Mouse (Mus musculus): ENCODE measurements around the gene Arpc4.

DNA sequence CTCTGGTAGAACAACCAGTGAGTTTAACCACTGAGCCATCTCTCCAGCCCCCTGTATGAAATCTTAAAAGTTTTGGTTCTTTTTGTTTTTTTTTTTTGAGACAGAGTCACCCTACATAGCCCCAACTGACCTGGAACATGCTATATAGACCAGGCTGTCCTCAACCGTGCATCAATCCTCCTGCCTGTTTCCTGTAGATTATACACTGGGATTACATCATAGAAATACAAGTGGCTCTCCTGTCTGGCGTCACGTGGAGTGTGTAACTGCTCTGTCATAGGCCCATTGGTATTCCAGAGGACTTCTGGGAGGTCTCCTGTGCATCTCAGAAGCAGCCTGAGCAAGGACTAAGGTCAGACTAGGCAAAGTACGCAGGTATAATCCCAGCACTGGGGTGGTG lies 45.1 kb downstream of the Arpc4 start:
- TF ChIP-seq CTCF (IDR thresholded peaks at IDR 0.05; ENCODE audit: low read depth) (no peak), EP300 (IDR thresholded peaks at IDR 0.05; ENCODE audit: low read depth) (no peak)

Measured in heart, postnatal 0 days (tissue).